Comparison of ENCODE assay signal across 8 mouse cellular contexts in genomic region chr7:143463865-143464415, GRCm38 (mm10). TPM values are rescaled to one million over a fixed set of nuclear protein-coding genes. Genes with fewer than 3 reads are reported as not detected.
DNase-seq lines count a peak whose midpoint lies in the region; ATAC-seq and TF ChIP-seq lines count a peak whose summit lies in the region.

No protein-coding gene starts in this region.

- no peaks in the 10 kb centered on the region for H3K36me3 ChIP-seq in kidney, embryonic 14.5 days (ENCODE audit: control insufficient read depth, insufficient read depth, low read length)
- H3K36me3 ChIP-seq in liver, embryonic 13.5 days, result peaks cover 5% of the 10 kb centered on the region; the same call in 1 of the 2 replicates
- H3K36me3 ChIP-seq in thymus, adult 2 months (ENCODE audit: control insufficient read depth, insufficient read depth, low read length), result no peaks in the 10 kb centered on the region

- no peak overlapping the region for H3K4me3 ChIP-seq in kidney, embryonic 14.5 days (ENCODE audit: low read length)
- no peak overlapping the region for H3K4me3 ChIP-seq in liver, embryonic 13.5 days (replicated peaks)
- H3K4me3 ChIP-seq in thymus, adult 2 months (ENCODE audit: control insufficient read depth, insufficient read depth, low read length), result no peak overlapping the region

- H3K27ac ChIP-seq in kidney, embryonic 14.5 days (ENCODE audit: low read depth, low read length), result peak overlapping the region; percentile 75; the same call in 1 of the 2 replicates
- no peak overlapping the region for H3K27ac ChIP-seq in liver, embryonic 13.5 days
- no peak overlapping the region for H3K27ac ChIP-seq in thymus, adult 2 months (ENCODE audit: control insufficient read depth, insufficient read depth, low read length)

- peak; percentile 87 for TF ChIP-seq CTCF in thymus, adult 2 months (IDR thresholded peaks at IDR 0.05; ENCODE audit: borderline replicate concordance, control insufficient read depth, extremely low read depth, insufficient read depth, low read length, poor library complexity)

- TF ChIP-seq POLR2A in thymus, adult 2 months (IDR thresholded peaks at IDR 0.05; ENCODE audit: control insufficient read depth, extremely low read depth, insufficient read depth, low read length, poor library complexity), result no peak

- no peak overlapping the region for H3K9ac ChIP-seq in kidney, embryonic 14.5 days (ENCODE audit: low read depth, low read length)
- 0 out of 2 replicates have a peak overlapping the region, but pooled peaks have one; percentile 51 for H3K9ac ChIP-seq in liver, embryonic 13.5 days

- DNase-seq in 3134 (ENCODE audit: extremely low read depth, insufficient read length, low spot score) (peak; percentile 46), MN1 (ENCODE audit: low spot score) (peak; percentile 68)
- peak; percentile 85 to 91 for DNase-seq in cerebellum, postnatal 25 days
- peak; percentile 97 for DNase-seq in heart, adult 11 months
- peak; percentile 53 for DNase-seq in liver, embryonic 13.5 days
- peak; percentile 62 for DNase-seq in ovary, postnatal 10 days (ENCODE audit: low spot score)
- DNase-seq in thymus, adult 2 months, result peak; percentile 68

- 39% methylated on average over 11 of the region's 11 CpGs for WGBS in kidney, embryonic 14.5 days
- 28% methylated on average over 11 of the region's 11 CpGs for WGBS in liver, embryonic 13.5 days (ENCODE audit: insufficient replicate concordance)
- WGBS in thymus, adult 2 months, result 19% methylated on average over 11 of the region's 11 CpGs

- no peaks in the 10 kb centered on the region for H3K27me3 ChIP-seq in kidney, embryonic 14.5 days (ENCODE audit: control insufficient read depth, insufficient read depth, low read length)
- H3K27me3 ChIP-seq in liver, embryonic 13.5 days, result peaks cover 90% of the 10 kb centered on the region
- H3K27me3 ChIP-seq in thymus, adult 2 months (ENCODE audit: control insufficient read depth, insufficient read depth, low read length), result peaks cover 19% of the 10 kb centered on the region

- H3K9me3 ChIP-seq in kidney, embryonic 14.5 days (ENCODE audit: control insufficient read depth, low read length), result peaks cover 29% of the 10 kb centered on the region
- H3K9me3 ChIP-seq in liver, embryonic 13.5 days (replicated peaks), result peaks cover 29% of the 10 kb centered on the region

- ATAC-seq in kidney, embryonic 14.5 days (ENCODE audit: low FRiP score, low TSS enrichment), result no peak
- ATAC-seq in liver, embryonic 13.5 days (ENCODE audit: low read depth), result no peak

- H3K4me2 ChIP-seq in kidney, embryonic 14.5 days (replicated peaks; ENCODE audit: low read depth, low read length), result no peak overlapping the region
- H3K4me2 ChIP-seq in liver, embryonic 13.5 days, result no peak overlapping the region

- H3K4me1 ChIP-seq in kidney, embryonic 14.5 days (ENCODE audit: control insufficient read depth, insufficient read depth, low read length), result 0 out of 2 replicates have a peak, but pooled peaks cover 7% of the 10 kb centered on the region
- H3K4me1 ChIP-seq in liver, embryonic 13.5 days (replicated peaks), result peaks cover 38% of the 10 kb centered on the region
- H3K4me1 ChIP-seq in thymus, adult 2 months (replicated peaks; ENCODE audit: control insufficient read depth, insufficient read depth, low read length), result peaks cover 18% of the 10 kb centered on the region

RNA-seq across cellular contexts. Expression of gene Cdkn1c, which starts 3.1 kb away (rescaled TPM):
- 1,196 and 1,506 TPM in 2 replicates for polyA plus RNA-seq in kidney, embryonic 14.5 days (2014; fragmentation: Nextera tagmentation; extraction: Ambion mirVana)
- 178 and 199 TPM in 2 replicates for polyA plus RNA-seq in liver, embryonic 13.5 days (2015; fragmentation: Nextera tagmentation; extraction: Ambion mirVana)
- 10.3 and 10.4 TPM in 2 replicates for polyA plus RNA-seq in thymus, adult 2 months (2012; rRNA removed)

RNA-seq across cellular contexts. Expression of gene Slc22a18, which starts 9.6 kb away (rescaled TPM):
- polyA plus RNA-seq in kidney, embryonic 14.5 days (2014; fragmentation: Nextera tagmentation; extraction: Ambion mirVana), result 4.4 and 4.7 TPM in 2 replicates
- polyA plus RNA-seq in liver, embryonic 13.5 days (2015; fragmentation: Nextera tagmentation; extraction: Ambion mirVana), result 6.2 and 6.7 TPM in 2 replicates
- 6.1 and 8.0 TPM in 2 replicates for polyA plus RNA-seq in thymus, adult 2 months (2012; rRNA removed)

RNA-seq across cellular contexts. Expression of gene Phlda2, which starts 39.0 kb away (rescaled TPM):
- 7.3 and 10.6 TPM in 2 replicates for polyA plus RNA-seq in kidney, embryonic 14.5 days (2014; fragmentation: Nextera tagmentation; extraction: Ambion mirVana)
- 23.6 and 25.4 TPM in 2 replicates for polyA plus RNA-seq in liver, embryonic 13.5 days (2015; fragmentation: Nextera tagmentation; extraction: Ambion mirVana)
- polyA plus RNA-seq in thymus, adult 2 months (2012; rRNA removed), result 0.39 TPM in 1 of 2 replicates, not detected in the other

Comparison
In these comparisons a context has a peak if more than half of its experiments do, and no peak if none do; other contexts are left out.
1. DNase-seq: peak in every context shown above with its lines; median percentile 97 in heart, adult 11 months; 88 in cerebellum, postnatal 25 days; 68 in MN1; 68 in thymus, adult 2 months; 62 in ovary, postnatal 10 days; 53 in liver, embryonic 13.5 days; 46 in 3134.
2. RNA of gene Cdkn1c, which starts 3.1 kb away (polyA plus RNA-seq): 1,196 to 1,506 TPM in kidney, embryonic 14.5 days and 178 to 199 TPM in liver, embryonic 13.5 days; 10.3 to 10.4 TPM in thymus, adult 2 months; every median in the first group is over 10 times any median in the second.